ENCODE assay signal across 8 mouse cellular contexts in genomic region chr5:117977501-117978158, GRCm38 (mm10). TPM values are rescaled to one million over a fixed set of nuclear protein-coding genes. Genes with fewer than 3 reads are reported as not detected.
A peak's percentile ranks its signal among the peaks of the same experiment; 100 is the strongest.
DNase-seq lines count a peak whose midpoint lies in the region; ATAC-seq and TF ChIP-seq lines count a peak whose summit lies in the region.

No protein-coding gene starts in this region.

- peak overlapping the region; percentile 88 for H3K27ac ChIP-seq in kidney, embryonic 15.5 days
- no peak overlapping the region for H3K27ac ChIP-seq in bone marrow, adult 2 months (ENCODE audit: control insufficient read depth, insufficient read depth, low read depth, low read length, poor library complexity)
- H3K27ac ChIP-seq in forebrain, embryonic 16.5 days (ENCODE audit: low read length) = peak overlapping the region; percentile 89

- no peak for ATAC-seq in kidney, embryonic 15.5 days (replicated peaks; ENCODE audit: low FRiP score)
- peak; percentile 21 for ATAC-seq in forebrain, embryonic 16.5 days
- peak; percentile 47 for ATAC-seq in megakaryocyte progenitor cell, adult 5-6 weeks (replicated peaks; ENCODE audit: poor library complexity)

- no peak for DNase-seq in kidney, adult 9 months
- DNase-seq in layer of hippocampus, adult 9-11 months = peak; percentile 64
- peak; percentile 70 for DNase-seq in splenic B cell, adult 2 months (ENCODE audit: low read depth, low spot score)
- DNase-seq in gastrocnemius, postnatal 14 days = no peak

- intact Hi-C loops in gastrocnemius, postnatal 14 days (cut with DNase I; ENCODE audit: low total_unique reads) = no loop called here

- TF ChIP-seq CTCF in bone marrow, adult 2 months (IDR thresholded peaks at IDR 0.05; ENCODE audit: control insufficient read depth, insufficient read depth, low read length) = no peak

- no peaks in the 10 kb centered on the region for H3K9me3 ChIP-seq in kidney, embryonic 15.5 days (replicated peaks)
- H3K9me3 ChIP-seq in forebrain, embryonic 16.5 days (ENCODE audit: control insufficient read depth, low read length) = no peaks in the 10 kb centered on the region

- peaks cover 33% of the 10 kb centered on the region for H3K36me3 ChIP-seq in kidney, embryonic 15.5 days
- H3K36me3 ChIP-seq in forebrain, embryonic 16.5 days (ENCODE audit: control insufficient read depth, insufficient read depth) = 0 out of 2 replicates have a peak, but pooled peaks cover 4% of the 10 kb centered on the region
- H3K36me3 ChIP-seq in splenic B cell, adult 2 months (ENCODE audit: control insufficient read depth, insufficient read depth, low read length, poor library complexity, severe bottlenecking) = peaks cover 3% of the 10 kb centered on the region; the same call in 1 of the 2 replicates

- H3K4me3 ChIP-seq in kidney, embryonic 15.5 days (replicated peaks) = peak overlapping the region; percentile 99
- peak overlapping the region; percentile 72 for H3K4me3 ChIP-seq in bone marrow, adult 2 months (replicated peaks; ENCODE audit: control insufficient read depth, low read depth, low read length)
- H3K4me3 ChIP-seq in forebrain, embryonic 16.5 days (replicated peaks; ENCODE audit: low read length) = peak overlapping the region; percentile 99

- 5% methylated on average over 30 of the region's 30 CpGs for WGBS in kidney, embryonic 15.5 days
- WGBS in bone marrow, adult 2 months = 2% methylated on average over 30 of the region's 30 CpGs
- 3% methylated on average over 30 of the region's 30 CpGs for WGBS in forebrain, embryonic 16.5 days

- peak overlapping the region; percentile 89 for H3K4me2 ChIP-seq in kidney, embryonic 15.5 days
- peak overlapping the region; percentile 79 for H3K4me2 ChIP-seq in forebrain, embryonic 16.5 days (ENCODE audit: low read length)

- H3K9ac ChIP-seq in kidney, embryonic 15.5 days = peak overlapping the region; percentile 94
- H3K9ac ChIP-seq in forebrain, embryonic 16.5 days (replicated peaks; ENCODE audit: low read depth, low read length) = peak overlapping the region; percentile 100

- H3K27me3 ChIP-seq in kidney, embryonic 15.5 days = no peaks in the 10 kb centered on the region
- no peaks in the 10 kb centered on the region for H3K27me3 ChIP-seq in forebrain, embryonic 16.5 days (replicated peaks; ENCODE audit: control insufficient read depth, insufficient read depth, low read length)
- no peaks in the 10 kb centered on the region for H3K27me3 ChIP-seq in splenic B cell, adult 2 months (ENCODE audit: control insufficient read depth, insufficient read depth, low read length, poor library complexity, severe bottlenecking)

- no peak for TF ChIP-seq POLR2A in bone marrow, adult 2 months (IDR thresholded peaks at IDR 0.05; ENCODE audit: borderline replicate concordance, control insufficient read depth, low read depth, low read length)

- peaks cover 33% of the 10 kb centered on the region for H3K4me1 ChIP-seq in kidney, embryonic 15.5 days
- H3K4me1 ChIP-seq in bone marrow, adult 2 months (ENCODE audit: control insufficient read depth, insufficient read depth, low read length) = peaks cover 2% of the 10 kb centered on the region; the same call in 1 of the 2 replicates
- peaks cover 26% of the 10 kb centered on the region for H3K4me1 ChIP-seq in forebrain, embryonic 16.5 days (replicated peaks; ENCODE audit: control insufficient read depth, insufficient read depth, low read length)

RNA-seq across cellular contexts. Expression of gene Fbxo21, which starts 1.1 kb away (rescaled TPM):
- 75.7 and 78.9 TPM in 2 replicates for polyA plus RNA-seq in kidney, embryonic 15.5 days (2015; fragmentation: Nextera tagmentation; extraction: Ambion mirVana)
- 2.2 and 5.8 TPM in 2 replicates for polyA plus RNA-seq in bone marrow, adult 2 months (2011; ENCODE audit: insufficient read depth, insufficient read length, low replicate concordance, missing spikeins)
- 203 and 214 TPM in 2 replicates for polyA plus RNA-seq in forebrain, embryonic 16.5 days (2015; fragmentation: Nextera tagmentation; extraction: Ambion mirVana)
- 7.8 and 10.9 TPM in 2 replicates for total RNA-seq in megakaryocyte progenitor cell, adult 5-6 weeks (2015)
- 13.1 and 13.8 TPM in 2 replicates for total RNA-seq in megakaryocyte progenitor cell, adult 5-6 weeks (2017)
- total RNA-seq in gastrocnemius, postnatal 14 days (2021) = 10 to 100 TPM in 1 of 2 experiments, 1 to 10 TPM in 1; 9.5 to 13.4 TPM

RNA-seq across cellular contexts. Expression of gene Tesc, which starts 49.9 kb away (rescaled TPM):
- polyA plus RNA-seq in kidney, embryonic 15.5 days (2015; fragmentation: Nextera tagmentation; extraction: Ambion mirVana) = 17.1 and 18.6 TPM in 2 replicates
- polyA plus RNA-seq in bone marrow, adult 2 months (2011; ENCODE audit: insufficient read depth, insufficient read length, low replicate concordance, missing spikeins) = 18.3 and 21.8 TPM in 2 replicates
- 7.7 and 10.3 TPM in 2 replicates for polyA plus RNA-seq in forebrain, embryonic 16.5 days (2015; fragmentation: Nextera tagmentation; extraction: Ambion mirVana)
- 0.25 and 0.42 TPM in 2 replicates for total RNA-seq in megakaryocyte progenitor cell, adult 5-6 weeks (2015)
- not detected in 2 replicates for total RNA-seq in megakaryocyte progenitor cell, adult 5-6 weeks (2017)
- total RNA-seq in gastrocnemius, postnatal 14 days (2021) = 1 to 10 TPM in 1 of 2 experiments, under 1 TPM in 1; 0.78 to 1.4 TPM

Comparison
In these comparisons a context has a peak if more than half of its experiments do, and no peak if none do; other contexts are left out.
1. DNase-seq: peak in layer of hippocampus, adult 9-11 months (single experiment) and splenic B cell, adult 2 months (single experiment); none in kidney, adult 9 months (single experiment) and gastrocnemius, postnatal 14 days (single experiment).
2. RNA of gene Fbxo21, which starts 1.1 kb away (polyA plus RNA-seq): 203 to 214 TPM in forebrain, embryonic 16.5 days and 75.7 to 78.9 TPM in kidney, embryonic 15.5 days; 2.2 to 5.8 TPM in bone marrow, adult 2 months; every median in the first group is over 10 times any median in the second.
3. Peak in every context shown above with its lines, with median percentiles within 50 percentile points of each other: H3K4me3 ChIP-seq.